Mouse (Mus musculus): ENCODE data around the gene Rnf225.
"Not testable (repeated sequence)": the region's sequence is repeated elsewhere in the genome, so short reads cannot be mapped to it uniquely, and the experiment has no call there.

The Rnf225 gene

GRCm38 (mm10) chr7:12927693-12928589 lies 725 bp downstream of the Rnf225 start:
- peak; percentile 68 for ATAC-seq (ENCODE audit: low TSS enrichment)

- ATAC-seq (ENCODE audit: low TSS enrichment): no peak
These were observed 6.5 kb downstream of the Rnf225 start for GRCm38 (mm10) chr7:12933615-12934140.

- ATAC-seq (ENCODE audit: low TSS enrichment): no peak
These were observed 7.6 kb downstream of the Rnf225 start for GRCm38 (mm10) chr7:12934808-12935207.

DNA sequence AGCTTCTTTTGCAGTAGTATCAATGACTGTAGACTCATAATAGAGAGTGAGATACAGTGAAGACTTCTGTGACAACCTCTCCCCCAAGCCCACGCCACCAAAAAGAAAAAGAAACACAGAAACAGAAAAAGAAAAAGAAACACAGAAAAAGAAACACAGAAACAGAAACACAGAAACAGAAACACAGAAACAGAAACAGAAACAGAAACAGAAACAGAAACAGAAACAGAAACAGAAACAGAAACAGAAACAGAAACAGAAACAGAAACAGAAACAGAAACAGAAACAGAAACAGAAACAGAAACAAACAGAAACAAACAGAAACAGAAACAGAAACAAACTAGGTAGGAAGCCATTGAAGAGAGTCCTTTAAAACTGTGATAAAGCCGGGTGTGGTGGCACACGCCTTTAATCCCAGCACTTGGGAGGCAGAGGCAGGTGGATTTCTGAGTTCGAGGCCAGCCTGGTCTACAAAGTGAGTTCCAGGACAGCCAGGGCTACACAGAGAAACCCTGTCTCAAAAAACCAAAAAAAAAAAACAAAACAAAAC lies 10.1 kb downstream of the Rnf225 start:
- ATAC-seq (ENCODE audit: low TSS enrichment): not testable (repeated sequence)

GRCm38 (mm10) chr7:12940599-12940998 lies 13.4 kb downstream of the Rnf225 start:
- ATAC-seq (ENCODE audit: low TSS enrichment): no peak

GRCm38 (mm10) chr7:12943488-12943887 lies 16.3 kb downstream of the Rnf225 start:
- ATAC-seq (ENCODE audit: low TSS enrichment): no peak

- peak; percentile 99 for ATAC-seq (ENCODE audit: low TSS enrichment)
These were observed 22.0 kb downstream of the Rnf225 start for GRCm38 (mm10) chr7:12949032-12949871.

DNA sequence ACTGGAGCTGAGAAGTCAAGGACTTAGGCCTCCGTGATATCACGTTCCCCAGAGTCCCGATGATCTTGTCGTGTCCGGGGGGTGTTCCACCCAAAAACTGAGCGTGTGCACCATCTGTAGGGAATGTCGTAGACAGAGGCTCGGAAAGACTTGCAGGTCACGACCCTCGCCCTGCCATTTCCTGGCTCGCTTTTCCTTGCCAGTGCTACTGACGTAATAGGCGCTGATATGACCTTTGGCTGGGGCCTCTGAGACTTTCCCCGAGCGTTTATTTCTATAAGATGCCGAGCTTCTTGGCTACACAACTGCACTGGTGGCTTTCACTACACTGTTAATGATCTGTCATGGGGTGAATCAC lies 22.6 kb downstream of the Rnf225 start:
- ATAC-seq (ENCODE audit: low TSS enrichment): no peak

- ATAC-seq (ENCODE audit: low TSS enrichment): no peak
These were observed 27.7 kb downstream of the Rnf225 start for GRCm38 (mm10) chr7:12954896-12955295.

- no peak for ATAC-seq (ENCODE audit: low TSS enrichment)
These were observed 30.3 kb downstream of the Rnf225 start for GRCm38 (mm10) chr7:12957511-12957910.

DNA sequence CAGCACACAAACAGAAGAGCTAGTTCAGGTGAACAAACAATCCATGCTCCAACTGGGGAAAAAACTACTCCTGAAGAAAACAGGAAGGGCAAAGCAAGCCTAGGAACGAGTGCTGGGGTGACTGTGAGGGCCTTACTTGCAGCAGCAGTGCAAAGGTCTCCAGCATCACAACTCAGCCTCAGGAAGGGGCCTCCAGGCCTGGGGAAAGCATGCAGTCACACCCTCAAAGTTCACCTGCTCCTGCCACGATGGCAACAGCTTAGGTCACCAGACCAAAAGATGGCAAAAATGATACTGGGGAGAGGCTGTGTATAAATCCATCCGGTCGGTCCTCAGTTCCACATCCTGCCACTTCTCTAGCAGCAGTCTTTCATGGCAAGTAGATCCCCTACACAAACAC lies 31.7 kb downstream of the Rnf225 start:
- no peak for ATAC-seq (ENCODE audit: low TSS enrichment)

GRCm38 (mm10) chr7:12959718-12960117 lies 32.5 kb downstream of the Rnf225 start:
- no peak for ATAC-seq (ENCODE audit: low TSS enrichment)

DNA sequence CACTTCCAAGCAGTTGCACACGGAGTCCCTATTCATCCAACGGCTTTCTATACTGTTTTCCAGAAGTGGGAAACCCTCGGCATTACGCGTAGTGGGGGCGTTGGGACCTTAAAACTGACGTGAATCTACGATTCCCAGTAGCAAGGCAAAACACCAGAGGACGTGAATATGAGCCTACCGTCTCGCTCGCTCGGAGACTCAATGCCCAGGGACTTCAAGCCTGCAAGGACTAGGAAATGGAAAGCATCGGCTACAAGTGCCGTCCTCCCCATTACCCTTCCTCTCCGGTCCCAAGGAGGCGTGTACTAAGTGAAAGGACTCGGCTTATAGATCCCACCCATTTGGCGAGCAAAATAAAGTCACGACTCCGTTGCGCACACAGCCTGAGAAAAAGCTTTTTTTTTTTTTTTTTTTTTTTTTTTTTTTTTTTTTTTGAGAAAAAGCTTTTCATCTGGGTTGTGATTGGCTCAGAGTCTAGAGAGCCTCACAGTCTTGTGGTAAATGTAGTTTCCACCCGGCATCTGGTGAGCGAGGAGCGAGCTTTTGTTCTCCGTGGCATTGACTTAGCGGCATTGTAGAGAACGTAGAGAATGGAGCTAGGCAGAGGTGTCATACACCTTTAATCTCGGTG lies 34.4 kb downstream of the Rnf225 start:
- ATAC-seq (ENCODE audit: low TSS enrichment): peak; percentile 75

- peak; percentile 90 for ATAC-seq (ENCODE audit: low TSS enrichment)
These were observed 38.5 kb downstream of the Rnf225 start, which contains the start of gene Zfp324 for GRCm38 (mm10) chr7:12965678-12966091. TSS of gene Zfp324 (plus strand) at chr7:12965838.

DNA sequence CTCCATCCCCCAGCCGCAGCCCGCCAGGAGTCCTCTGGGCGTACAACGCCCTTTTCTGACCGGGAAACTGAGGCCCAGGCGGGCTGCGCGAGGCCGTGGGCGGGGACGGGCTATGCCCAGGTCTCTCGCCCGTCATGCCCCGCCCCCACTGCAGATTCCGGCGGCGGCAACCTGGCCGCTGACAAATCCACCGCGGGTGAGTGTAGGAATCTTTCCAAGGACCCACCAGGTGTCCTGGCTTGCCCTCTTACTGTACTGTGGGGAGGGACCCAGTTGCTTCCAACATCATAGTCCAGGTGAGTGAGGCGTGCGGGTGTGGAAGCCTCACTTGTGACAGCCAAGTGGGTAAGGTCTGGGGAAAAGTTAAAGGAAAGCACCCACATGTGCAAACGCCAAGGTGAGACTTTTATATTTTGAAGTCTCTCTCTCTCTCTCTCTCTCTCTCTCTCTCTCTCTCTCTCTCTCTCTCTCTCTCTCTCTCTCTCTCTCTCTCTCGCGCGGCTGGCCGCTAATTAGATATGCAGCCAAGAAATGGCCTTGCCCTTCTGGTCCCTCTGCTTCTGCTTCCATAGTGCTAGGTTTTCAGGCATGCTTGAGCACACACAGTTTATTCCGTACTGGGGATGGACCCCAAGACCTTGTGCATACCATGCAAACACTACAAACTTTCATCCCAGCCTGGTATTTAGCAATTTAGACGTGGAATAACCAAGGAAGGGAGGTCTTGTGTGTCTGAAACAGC lies 39.1 kb downstream of the Rnf225 start:
- ATAC-seq (ENCODE audit: low TSS enrichment): 0 out of 2 replicates have a peak, but pooled peaks have one; percentile 4

DNA sequence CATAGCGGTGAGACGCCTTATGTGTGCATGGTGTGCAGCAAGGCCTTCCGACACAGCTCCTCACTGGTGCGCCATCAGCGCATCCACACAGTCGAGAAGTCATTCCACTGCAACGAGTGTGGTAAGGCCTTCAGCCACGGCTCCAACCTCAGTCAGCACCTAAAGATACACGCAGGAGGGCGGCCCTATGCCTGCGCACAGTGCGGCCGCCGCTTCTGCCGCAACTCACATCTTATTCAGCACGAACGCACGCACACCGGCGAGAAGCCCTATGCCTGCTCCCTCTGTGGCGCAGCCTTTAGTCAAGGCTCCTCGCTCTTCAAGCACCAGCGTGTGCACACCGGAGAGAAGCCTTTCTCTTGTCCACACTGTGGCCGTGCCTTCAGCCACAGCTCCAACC lies 43.7 kb downstream of the Rnf225 start:
- no peak for ATAC-seq (ENCODE audit: low TSS enrichment)

DNA sequence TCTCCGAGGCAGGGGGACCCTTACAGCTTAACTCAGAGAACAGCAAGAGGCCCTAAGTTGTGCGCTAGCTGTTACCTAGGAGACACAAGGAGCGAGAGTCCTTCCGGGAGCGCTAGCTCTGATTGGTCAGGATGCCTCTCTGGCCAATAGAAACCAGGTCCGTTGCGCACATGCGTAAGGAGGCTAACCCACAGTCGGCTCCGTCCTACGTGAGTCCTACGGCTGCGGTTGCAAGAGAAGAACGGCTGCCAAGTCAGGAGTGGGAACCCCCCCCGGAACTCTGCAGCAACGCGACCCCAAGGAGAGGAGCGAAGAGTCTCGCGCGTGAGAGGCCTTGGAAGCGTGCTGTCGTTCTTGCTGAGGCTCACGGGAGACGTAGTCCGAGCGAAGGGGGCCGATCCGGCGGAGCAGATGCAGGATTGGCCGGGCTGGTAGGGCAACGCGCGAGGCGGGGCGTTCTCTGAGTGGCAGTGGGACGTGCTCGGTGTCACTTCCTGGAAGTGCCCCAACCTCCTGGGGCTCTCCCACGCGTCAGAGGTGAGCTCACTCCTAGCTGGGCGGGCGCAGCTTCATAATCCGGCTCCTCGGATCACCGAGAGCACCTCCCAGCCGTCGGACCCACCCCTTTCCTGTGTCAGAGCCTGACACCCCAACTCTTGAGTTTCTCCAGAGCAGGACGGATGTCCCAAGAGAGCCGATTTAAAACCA lies 50.6 kb downstream of the Rnf225 start, which contains the start of gene Zfp446:
Gene Zfp446, plus strand, starts transcription at position 167 of the 708 bp plus-strand sequence.
- ATAC-seq (ENCODE audit: low TSS enrichment): peak; percentile 96

DNA sequence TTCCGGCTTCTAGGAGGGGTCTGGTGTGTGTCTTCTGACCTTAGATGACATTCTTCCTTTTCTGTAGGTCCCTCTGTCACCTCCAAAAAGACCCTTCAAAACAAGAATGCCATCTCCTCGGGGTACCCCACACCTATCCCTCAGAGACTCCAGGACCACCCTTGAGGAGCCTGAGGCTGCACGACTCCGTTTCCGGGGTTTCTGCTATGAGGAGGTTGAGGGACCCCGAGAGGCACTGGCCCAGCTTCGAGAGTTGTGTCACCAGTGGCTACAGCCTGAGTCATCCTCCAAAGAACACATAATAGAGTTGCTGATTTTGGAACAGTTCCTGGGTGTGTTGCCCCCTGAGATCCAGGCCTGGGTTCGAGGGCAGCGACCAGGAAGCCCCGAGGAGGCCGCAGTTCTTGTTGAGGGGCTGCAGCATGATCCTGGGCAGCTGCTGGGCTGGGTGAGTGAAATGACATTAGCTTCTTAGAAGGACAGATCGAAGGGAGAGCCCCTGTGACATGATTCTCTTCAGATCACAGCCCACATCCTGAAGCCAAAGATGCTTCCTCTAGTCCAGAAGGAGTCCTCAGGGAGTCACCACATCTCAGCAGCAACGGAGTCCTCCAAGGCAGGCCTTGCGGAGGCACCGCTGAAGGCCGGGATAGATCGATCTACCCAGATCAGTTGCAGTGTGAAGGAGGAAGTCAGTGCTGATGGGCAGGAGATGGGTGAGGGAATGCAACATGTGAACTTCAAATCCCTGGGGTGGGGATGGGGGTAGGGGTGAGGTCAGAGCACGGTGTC lies 51.9 kb downstream of the Rnf225 start:
- no peak for ATAC-seq (ENCODE audit: low TSS enrichment)

DNA sequence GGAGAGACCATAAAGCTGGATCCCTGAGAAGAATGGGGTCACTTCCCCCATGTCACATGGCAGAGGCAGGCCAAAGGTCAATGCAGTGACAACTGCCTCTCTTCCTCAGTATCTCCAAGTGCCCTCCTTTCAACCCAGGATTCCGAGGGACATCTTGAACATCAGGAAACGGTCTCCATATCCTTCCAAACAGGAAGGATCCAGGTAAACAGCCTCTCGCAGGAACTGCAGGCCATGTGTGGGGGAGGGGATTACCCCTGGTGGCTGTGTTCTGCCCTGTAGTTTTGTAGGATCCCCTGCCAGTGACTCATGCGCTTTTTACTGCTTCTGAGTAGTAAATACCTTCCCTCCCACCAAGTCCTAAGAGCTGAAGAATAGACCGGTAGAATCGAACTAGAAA lies 52.6 kb downstream of the Rnf225 start:
- no peak for ATAC-seq (ENCODE audit: low TSS enrichment)
